Mouse (Mus musculus) MEL (cell line): ENCODE data around the gene Flywch1. TPM values are rescaled to one million over a fixed set of nuclear protein-coding genes. Genes with fewer than 3 reads are reported as not detected.

Source experiments
- DNase-seq: peaks from one replicate; pipeline ENCODE4 v3.0.0; 2011; ENCODE audit warnings: low read depth, low spot score
- H3K27ac ChIP-seq: 2 replicates; pipeline ENCODE4 v1.5.1; 2012; ENCODE audit warnings: low read depth, mild to moderate bottlenecking, control low read depth, low read length, moderate library complexity; ENCODE audit not compliant: control insufficient read depth
- H3K27me3 ChIP-seq, 2 experiments: fragments of 150-350 bp in 1 of 2; sonication (generic) in 1 of 2; 2 replicates each; pipeline ENCODE4 v1.6.1; 2012; ENCODE audit warnings: low read length in 2 of 2, mild to moderate bottlenecking in 2 of 2, improper control_type of control experiment in 1 of 2, moderate library complexity in 1 of 2; ENCODE audit not compliant: insufficient read depth in 2 of 2, control insufficient read depth in 1 of 2
- H3K36me3 ChIP-seq, 2 experiments: 2 replicates each; pipeline ENCODE4 v1.6.1; 2012 to 2014; ENCODE audit warnings: low read length in 2 of 2, improper control_type of control experiment in 1 of 2, inconsistent platforms in 1 of 2, mild to moderate bottlenecking in 1 of 2; ENCODE audit not compliant: insufficient read depth in 2 of 2, control insufficient read depth in 1 of 2
- H3K4me1 ChIP-seq, 2 experiments: fragments of 150-350 bp in 1 of 2; sonication (generic) in 1 of 2; 2 replicates each; pipeline ENCODE4 v1.6.1; 2012; ENCODE audit warnings: low read length in 2 of 2, improper control_type of control experiment in 1 of 2, mild to moderate bottlenecking in 1 of 2; ENCODE audit not compliant: insufficient read depth in 2 of 2, control insufficient read depth in 1 of 2
- H3K4me3 ChIP-seq, 2 experiments: fragments of 150-350 bp in 1 of 2; sonication (generic) in 1 of 2; 2 replicates each; pipeline ENCODE4 v1.5.1; 2012; ENCODE audit warnings: low read depth in 2 of 2, low read length in 2 of 2, mild to moderate bottlenecking in 2 of 2, moderate library complexity in 2 of 2, control low read depth in 1 of 2, improper control_type of control experiment in 1 of 2; ENCODE audit not compliant: control insufficient read depth in 1 of 2, insufficient read depth in 1 of 2
- H3K79me2 ChIP-seq: 2 replicates; pipeline ENCODE4 v1.6.1; 2012; ENCODE audit warnings: mild to moderate bottlenecking, low read length, moderate library complexity; ENCODE audit not compliant: control insufficient read depth, poor library complexity, insufficient read depth
- H3K9ac ChIP-seq: 2 replicates; pipeline ENCODE4 v1.6.1; 2012; ENCODE audit warnings: low read depth, mild to moderate bottlenecking, control low read depth, low read length, moderate library complexity; ENCODE audit not compliant: control insufficient read depth, poor library complexity, severe bottlenecking
- H3K9me3 ChIP-seq: fragments of 150-350 bp; sonication (generic); replicated peaks from 2 replicates; pipeline ENCODE4 v1.6.1; 2012; ENCODE audit warnings: mild to moderate bottlenecking, low read length, improper control_type of control experiment, moderate library complexity; ENCODE audit not compliant: insufficient read depth
- ELF1 ChIP-seq: IDR thresholded peaks from 2 replicates; pipeline ENCODE4 v1.6.1; 2014; ENCODE audit warnings: low read depth, mild to moderate bottlenecking, inconsistent platforms, low read length, improper control_type of control experiment, moderate library complexity
- ETS1 ChIP-seq: IDR thresholded peaks from 2 replicates; pipeline ENCODE4 v1.6.1; 2012; ENCODE audit warnings: low read depth, mild to moderate bottlenecking, inconsistent platforms, low read length, improper control_type of control experiment, moderate library complexity
- GABPA ChIP-seq: IDR thresholded peaks from 2 replicates; pipeline ENCODE4 v1.6.1; 2012; ENCODE audit warnings: low read depth, mild to moderate bottlenecking, inconsistent platforms, low read length, improper control_type of control experiment, moderate library complexity
- HCFC1 ChIP-seq: IDR thresholded peaks from 2 replicates; pipeline ENCODE4 v1.6.1; 2012; ENCODE audit warnings: low read depth, mild to moderate bottlenecking, inconsistent platforms, low read length, improper control_type of control experiment, moderate library complexity
- MAFK ChIP-seq: IDR thresholded peaks from 2 replicates; pipeline ENCODE4 v1.6.1; 2011; ENCODE audit warnings: low read depth, mild to moderate bottlenecking, low read length, improper control_type of control experiment, borderline replicate concordance
- MAZ ChIP-seq: IDR thresholded peaks from 2 replicates; pipeline ENCODE4 v1.6.1; 2012; ENCODE audit warnings: low read depth, mild to moderate bottlenecking, inconsistent platforms, low read length, improper control_type of control experiment
- MXI1 ChIP-seq: IDR thresholded peaks from 2 replicates; pipeline ENCODE4 v1.6.1; 2011; ENCODE audit warnings: mild to moderate bottlenecking, low read depth, low read length, improper control_type of control experiment
- MYC ChIP-seq: IDR thresholded peaks from 2 replicates; pipeline ENCODE4 v1.6.1; 2011; ENCODE audit warnings: low read depth, mild to moderate bottlenecking, low read length, improper control_type of control experiment, moderate library complexity
- POLR2A ChIP-seq, 2 experiments: IDR thresholded peaks; 2 replicates each; pipeline ENCODE4 v1.6.1; 2011 to 2012; ENCODE audit warnings: low read length in 2 of 2, mild to moderate bottlenecking in 2 of 2, control low read depth in 1 of 2, improper control_type of control experiment in 1 of 2, low read depth in 1 of 2, moderate library complexity in 1 of 2; ENCODE audit not compliant: control insufficient read depth in 1 of 2, insufficient read depth in 1 of 2, poor library complexity in 1 of 2
- TCF12 ChIP-seq: IDR thresholded peaks from 2 replicates; pipeline ENCODE4 v1.6.1; 2014; ENCODE audit warnings: low read depth, mild to moderate bottlenecking, inconsistent platforms, low read length, improper control_type of control experiment, moderate library complexity
- UBTF ChIP-seq: IDR thresholded peaks from 2 replicates; pipeline ENCODE4 v1.6.1; 2012; ENCODE audit warnings: low read depth, mild to moderate bottlenecking, inconsistent platforms, low read length, improper control_type of control experiment, moderate library complexity, borderline replicate concordance; ENCODE audit not compliant: insufficient read depth
- USF1 ChIP-seq: IDR thresholded peaks from 2 replicates; pipeline ENCODE4 v1.6.1; 2014; ENCODE audit warnings: low read depth, mild to moderate bottlenecking, inconsistent platforms, low read length, improper control_type of control experiment, moderate library complexity
- ZC3H11A ChIP-seq: IDR thresholded peaks from 2 replicates; pipeline ENCODE4 v1.6.1; 2012; ENCODE audit warnings: low read depth, mild to moderate bottlenecking, inconsistent platforms, low read length, improper control_type of control experiment
- polyA plus RNA-seq, 2 experiments: library from polyadenylated mRNA; stranded (reverse) in 1 of 2; unstranded in 1 of 2; fragments of >175 nt in 1 of 2; fragments of >200 nt in 1 of 2; gene quantifications; 2 replicates each; pipeline versions ENCODE4 v1.2.1 to v1.2.4; 2012; ENCODE audit warnings: low replicate concordance in 2 of 2, low read depth in 1 of 2; ENCODE audit not compliant: insufficient read length in 2 of 2, insufficient read depth in 1 of 2, missing spikeins in 1 of 2
- total RNA-seq: library from RNA; depleted of rRNA; stranded (reverse); fragments of 300-350 nt; gene quantifications from 2 replicates; pipeline ENCODE4 v1.2.3, GENCODE M21; 2012

Flywch1 gene
- total and polyA plus RNA-seq, 3 experiments, result 15.3 to 29.7 TPM; not detected in 1

DNA sequence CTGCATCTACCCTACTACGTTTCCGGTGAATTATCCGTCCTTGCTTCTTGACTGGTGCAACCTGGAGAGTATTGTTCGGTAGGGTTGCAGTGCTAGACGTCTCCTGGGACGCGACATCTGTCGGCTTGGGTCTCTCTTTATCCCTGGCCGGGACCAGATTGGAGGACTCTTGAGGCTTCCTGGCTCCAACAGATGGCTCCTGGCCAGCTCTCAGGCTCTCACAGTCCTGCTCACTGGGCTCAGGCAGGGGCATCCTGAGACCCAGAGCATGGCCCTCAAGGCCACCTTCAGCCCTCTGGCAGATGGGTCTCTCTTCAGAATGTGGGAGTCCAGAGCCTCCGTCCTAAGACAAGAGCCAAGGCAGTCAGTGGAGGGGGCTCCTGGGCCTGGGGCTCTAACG is 8.4 kb downstream of the Flywch1 start:
- Histone ChIP-seq H3K36me3 (no peaks in the 10 kb centered on the region), H3K4me1 (no peaks in the 10 kb centered on the region), H3K4me3 (no peak overlapping the region), H3K27ac (no peak overlapping the region), H3K9ac (no peak overlapping the region), H3K9me3 (no peaks in the 10 kb centered on the region), H3K79me2 (no peaks in the 10 kb centered on the region), H3K27me3 (no peaks in the 10 kb centered on the region)
- TF ChIP-seq MYC, result no peak
- TF ChIP-seq ELF1, result no peak
- no peak for TF ChIP-seq ETS1
- TF ChIP-seq HCFC1, result no peak
- TF ChIP-seq MAFK, result no peak
- TF ChIP-seq UBTF, result no peak
- TF ChIP-seq POLR2A (IDR thresholded peaks at IDR 0.05; ENCODE audit: control insufficient read depth in 1 of 2, insufficient read depth in 1 of 2, low read depth in 1 of 2, low read length in 2 of 2, poor library complexity in 1 of 2), result no peak
- DNase-seq, result no peak

- H3K9me3 ChIP-seq, result no peaks in the 10 kb centered on the region
- H3K4me1 ChIP-seq, result no peaks in the 10 kb centered on the region
- TF ChIP-seq MXI1, result no peak
- peak; percentile 85 for TF ChIP-seq MAFK
These were observed 10.2 kb downstream of the Flywch1 start for GRCm38 (mm10) chr17:23761155-23761554.

DNA sequence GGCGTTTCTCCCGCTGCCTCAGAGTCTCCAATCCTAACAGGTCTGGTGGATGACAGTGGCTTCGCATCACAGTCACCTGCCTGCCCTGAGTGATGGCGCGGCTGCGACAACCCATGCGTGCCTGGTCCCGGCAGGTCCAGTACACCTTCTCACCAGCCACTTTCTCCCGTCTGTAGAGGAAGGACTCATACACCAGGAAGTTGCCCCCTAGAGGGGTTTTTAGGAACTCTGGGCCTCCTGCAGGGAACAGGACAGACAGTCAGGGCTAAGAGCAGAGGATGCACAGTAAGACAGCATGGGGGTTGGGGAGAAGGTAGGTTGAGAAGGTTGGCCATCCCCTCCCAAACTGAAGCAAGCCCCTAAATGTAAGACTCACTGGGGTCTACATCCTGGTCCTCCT is 11.2 kb downstream of the Flywch1 start:
- Histone ChIP-seq H3K36me3 (no peaks in the 10 kb centered on the region), H3K79me2 (no peaks in the 10 kb centered on the region)
- no peak for DNase-seq
- TF ChIP-seq MAZ (no peak), ZC3H11A (no peak), GABPA (no peak), MAFK (no peak), TCF12 (no peak), USF1 (no peak), POLR2A (IDR thresholded peaks at IDR 0.05; ENCODE audit: control insufficient read depth in 1 of 2, insufficient read depth in 1 of 2, low read depth in 1 of 2, low read length in 2 of 2, poor library complexity in 1 of 2) (no peak)
- TF ChIP-seq, all 39 proteins: peak for 0
- no peak overlapping the region for H3K4me3 ChIP-seq
- H3K9me3 ChIP-seq, result no peaks in the 10 kb centered on the region
- H3K27me3 ChIP-seq, result no peaks in the 10 kb centered on the region
- H3K4me1 ChIP-seq, result no peaks in the 10 kb centered on the region
- H3K27ac ChIP-seq, result no peak overlapping the region
- H3K9ac ChIP-seq, result no peak overlapping the region

More at GRCm38 (mm10) chr17:23761155-23761554, 10.2 kb downstream of the Flywch1 start:
- no peaks in the 10 kb centered on the region for H3K36me3 ChIP-seq
- H3K27ac ChIP-seq, result no peak overlapping the region
- no peaks in the 10 kb centered on the region for H3K79me2 ChIP-seq
- no peak overlapping the region for H3K9ac ChIP-seq
- no peak overlapping the region for H3K4me3 ChIP-seq
- DNase-seq, result no peak
- no peaks in the 10 kb centered on the region for H3K27me3 ChIP-seq
